Mouse (Mus musculus) embryonic facial prominence, embryonic 13.5 days (tissue): ENCODE results near the gene Spink4. TPM values are rescaled to one million over a fixed set of nuclear protein-coding genes. Genes with fewer than 3 reads are reported as not detected.

Source experiments
- ATAC-seq: fragments of 200-750 bp; cut with Nextera tagmentation; 2 replicates; pipeline ENCODE4 v1.8.0; 2017; ENCODE audit warnings: low read depth; ENCODE audit not compliant: insufficient number of reproducible peaks, insufficient read depth, low FRiP score, low TSS enrichment
- H3K27ac ChIP-seq: fragments of 300-500 bp; sonication (generic); 2 replicates; pipeline ENCODE4 v1.5.1; 2015; ENCODE audit warnings: moderate library complexity, mild to moderate bottlenecking, inconsistent platforms
- H3K27me3 ChIP-seq: fragments of 300-500 bp; sonication (generic); 2 replicates; pipeline ENCODE4 v1.6.1; 2015; ENCODE audit warnings: mild to moderate bottlenecking, inconsistent platforms
- H3K36me3 ChIP-seq: fragments of 300-500 bp; sonication (generic); 2 replicates; pipeline ENCODE4 v1.6.1; 2015; ENCODE audit warnings: mild to moderate bottlenecking, inconsistent platforms
- H3K4me1 ChIP-seq: fragments of 300-500 bp; sonication (generic); 2 replicates; pipeline ENCODE4 v1.6.1; 2015; ENCODE audit warnings: inconsistent platforms
- H3K4me2 ChIP-seq: fragments of 300-500 bp; sonication (generic); 2 replicates; pipeline ENCODE4 v1.6.1; 2015; ENCODE audit warnings: moderate library complexity, mild to moderate bottlenecking, inconsistent platforms
- H3K4me3 ChIP-seq: fragments of 300-500 bp; sonication (generic); 2 replicates; pipeline ENCODE4 v1.5.1; 2015; ENCODE audit warnings: mild to moderate bottlenecking, inconsistent platforms
- H3K9ac ChIP-seq: fragments of 300-500 bp; sonication (generic); 2 replicates; pipeline ENCODE4 v1.6.1; 2015; ENCODE audit warnings: mild to moderate bottlenecking, inconsistent platforms
- H3K9me3 ChIP-seq: fragments of 300-500 bp; sonication (generic); 2 replicates; pipeline ENCODE4 v1.6.1; 2016; ENCODE audit warnings: inconsistent platforms
- WGBS: fragments of 180-500 bp; shearing (Covaris S2); methylation state at CpG from one replicate; pipeline ENCODE4 v1.1.7; 2015; ENCODE audit warnings: mixed read lengths; 5-methylcytosine and 5-hydroxymethylcytosine counted together
- polyA plus RNA-seq: library from polyadenylated mRNA; unstranded; fragments of >200 nt; fragmentation: Nextera tagmentation; extraction: Ambion mirVana; gene quantifications from 2 replicates; pipeline ENCODE4 v1.2.1, GENCODE M21; 2015

Spink4 gene
- polyA plus RNA-seq, 1 experiment from 2014 or later: not detected

DNA sequence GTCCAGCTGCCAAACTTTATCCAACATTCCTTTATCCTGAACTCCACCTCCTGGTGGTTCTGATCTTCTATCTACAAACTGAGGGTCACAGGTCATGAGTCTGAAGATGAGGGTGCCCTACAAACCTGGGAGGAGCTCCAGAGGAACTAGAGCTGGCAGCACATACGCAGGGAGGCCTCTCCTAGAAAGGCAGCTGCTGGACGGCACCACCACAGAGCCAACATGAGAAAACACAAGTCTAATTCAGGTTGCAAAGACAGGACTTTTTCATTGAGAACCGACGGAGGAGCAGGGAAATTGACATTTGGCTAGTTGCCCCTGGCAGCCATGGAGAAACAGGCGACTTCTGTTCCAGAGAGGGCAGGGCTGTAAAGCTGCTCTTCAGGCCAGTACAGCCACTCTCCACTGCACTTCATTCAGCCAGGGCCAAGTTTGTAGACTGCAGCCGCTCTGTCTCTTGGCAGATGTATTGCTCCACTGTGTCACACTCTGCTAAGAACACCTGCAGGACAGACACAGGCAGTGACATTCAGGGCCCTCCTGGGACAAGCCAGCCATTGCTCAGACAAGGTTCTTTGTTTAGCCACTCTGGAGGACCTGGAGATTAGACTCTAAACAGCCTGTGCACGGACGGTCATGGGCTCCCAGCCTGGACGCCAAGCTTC lies 16.5 kb downstream of the Spink4 start:
- H3K4me2 ChIP-seq: no peak overlapping the region
- H3K36me3 ChIP-seq: peaks cover 89% of the 10 kb centered on the region

DNA sequence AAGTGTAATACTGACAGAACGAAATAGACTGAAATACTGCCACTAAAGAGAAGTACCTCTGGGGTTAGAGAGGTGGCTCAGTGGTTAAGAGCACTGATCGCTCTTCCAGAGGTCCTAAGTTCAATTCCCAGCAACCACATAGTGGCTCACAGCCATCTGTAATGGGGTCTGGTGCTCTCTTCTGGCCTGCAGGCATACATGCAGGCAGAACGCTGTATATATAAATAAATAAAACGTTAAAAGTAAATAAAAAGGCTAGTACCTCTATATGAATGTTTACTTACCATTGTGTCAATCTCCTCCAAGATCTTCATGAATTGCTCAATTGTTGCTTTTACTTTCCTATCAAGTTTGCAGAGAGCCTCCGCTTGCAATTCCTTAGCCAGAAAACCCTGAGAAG lies 18.9 kb downstream of the Spink4 start:
- 93% methylated on average over 5 of the region's 5 CpGs for WGBS
- H3K36me3 ChIP-seq: peaks cover 95% of the 10 kb centered on the region
- H3K27me3 ChIP-seq: no peaks in the 10 kb centered on the region
- ATAC-seq: no peak
- no peak overlapping the region for H3K27ac ChIP-seq
- no peak overlapping the region for H3K4me2 ChIP-seq
- H3K9me3 ChIP-seq: 0 out of 2 replicates have a peak, but pooled peaks cover 3% of the 10 kb centered on the region
- H3K9ac ChIP-seq: no peak overlapping the region
- no peak overlapping the region for H3K4me3 ChIP-seq
- H3K4me1 ChIP-seq: no peaks in the 10 kb centered on the region

More for the DNA sequence above, 16.5 kb downstream of the Spink4 start:
- WGBS: 89% methylated on average over 9 of the region's 9 CpGs
- no peak for ATAC-seq
- no peaks in the 10 kb centered on the region for H3K4me1 ChIP-seq
- no peak overlapping the region for H3K4me3 ChIP-seq
- peak overlapping the region; percentile 16; the same call in 1 of the 2 replicates for H3K27ac ChIP-seq
- no peaks in the 10 kb centered on the region for H3K27me3 ChIP-seq
- H3K9me3 ChIP-seq: 0 out of 2 replicates have a peak, but pooled peaks cover 3% of the 10 kb centered on the region
- H3K9ac ChIP-seq: no peak overlapping the region

DNA sequence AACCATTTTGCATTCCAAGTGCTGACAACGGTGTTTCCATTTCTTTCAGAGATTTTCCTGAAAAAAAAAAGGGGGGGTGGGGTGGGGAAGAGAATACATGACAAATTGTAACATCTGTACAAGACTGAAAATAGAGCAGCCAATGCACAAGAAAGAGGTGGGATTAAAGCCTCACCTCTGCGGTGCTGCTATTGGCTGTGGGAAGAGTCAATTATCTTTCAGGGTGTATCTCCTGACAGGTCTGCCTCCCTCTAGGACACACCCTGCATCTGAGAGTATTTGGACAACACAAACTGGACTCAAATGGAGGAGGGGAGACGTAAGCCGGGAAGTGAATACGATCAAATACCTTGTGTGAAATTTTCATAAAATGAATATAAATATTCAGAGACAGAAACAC lies 23.8 kb downstream of the Spink4 start:
- no peak overlapping the region for H3K4me3 ChIP-seq
- H3K9ac ChIP-seq: no peak overlapping the region
- 0 out of 2 replicates have a peak, but pooled peaks cover 3% of the 10 kb centered on the region for H3K9me3 ChIP-seq
- no peaks in the 10 kb centered on the region for H3K27me3 ChIP-seq
- peaks cover 71% of the 10 kb centered on the region for H3K36me3 ChIP-seq
- 96% methylated on average over 5 of the region's 5 CpGs for whole genome bisulfite sequencing
- ATAC-seq: no peak
- no peak overlapping the region for H3K4me2 ChIP-seq
- no peak overlapping the region for H3K27ac ChIP-seq
- peaks cover 16% of the 10 kb centered on the region for H3K4me1 ChIP-seq

DNA sequence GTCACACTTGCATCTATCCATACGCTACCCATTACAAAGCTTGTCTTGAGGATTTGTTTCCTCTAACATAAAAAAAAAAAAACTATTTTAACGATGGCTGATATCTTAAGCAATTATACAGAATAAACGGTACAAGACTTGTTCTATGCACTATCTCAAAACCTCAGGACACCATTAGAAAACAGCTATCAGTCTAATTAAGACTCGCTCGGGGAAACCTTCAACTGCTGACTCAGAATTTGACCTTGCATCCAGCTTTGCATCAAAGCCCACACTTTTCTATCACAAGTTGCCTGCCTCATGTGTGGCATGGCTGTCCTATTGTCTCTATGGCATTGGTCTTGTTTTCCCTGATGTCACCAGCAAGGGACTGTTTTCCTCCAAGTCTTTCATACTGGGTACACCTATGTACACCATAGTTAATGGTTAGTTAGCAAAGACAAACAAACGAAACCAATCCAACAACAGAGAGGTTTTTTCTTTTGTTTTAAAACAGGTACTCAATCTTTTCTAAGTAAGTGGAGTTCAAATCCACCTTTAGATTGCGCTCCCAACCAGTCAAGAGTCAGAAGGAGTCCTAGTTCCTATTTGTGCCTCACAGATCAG lies 26.8 kb downstream of the Spink4 start:
- H3K4me1 ChIP-seq: peaks cover 25% of the 10 kb centered on the region

DNA sequence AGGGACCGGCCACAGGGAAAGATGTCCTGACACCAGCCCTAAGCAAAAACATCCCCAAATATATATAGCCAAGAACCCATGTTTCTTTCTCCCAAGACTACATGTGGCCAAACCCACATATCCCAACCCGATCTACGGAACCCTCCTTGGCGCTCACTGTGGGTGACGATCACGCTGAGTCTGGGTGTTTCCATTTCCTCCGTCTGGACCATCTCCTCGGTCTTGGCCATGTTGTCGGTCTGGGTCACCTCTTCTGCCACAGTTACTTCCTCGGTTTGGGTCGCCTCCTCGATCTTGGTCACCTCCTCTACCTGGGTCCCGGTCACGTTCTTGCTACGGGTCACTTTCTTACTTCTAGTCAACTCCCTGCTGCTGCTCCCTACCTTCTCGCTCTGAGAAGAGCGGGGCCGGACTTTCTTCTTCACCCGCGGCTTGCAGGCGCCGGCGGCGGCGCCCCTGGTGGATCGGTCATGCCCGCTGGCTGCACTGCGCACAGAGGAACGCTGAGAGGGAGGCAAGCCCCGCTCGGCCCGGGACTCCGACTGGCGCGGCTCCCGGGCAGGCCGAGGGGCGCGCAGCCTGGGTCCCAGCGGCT lies 27.8 kb downstream of the Spink4 start:
- ATAC-seq: no peak
- Histone ChIP-seq H3K36me3 (peaks cover 52% of the 10 kb centered on the region), H3K9ac (peak overlapping the region; percentile 90), H3K4me3 (peak overlapping the region; percentile 90), H3K4me2 (peak overlapping the region; percentile 70), H3K4me1 (peaks cover 25% of the 10 kb centered on the region), H3K9me3 (no peaks in the 10 kb centered on the region), H3K27ac (peak overlapping the region; percentile 83), H3K27me3 (no peaks in the 10 kb centered on the region)
- under 1% methylated on average over 40 of the region's 40 CpGs for WGBS

More for the DNA sequence above, 26.8 kb downstream of the Spink4 start:
- H3K27ac ChIP-seq: no peak overlapping the region
- peaks cover 54% of the 10 kb centered on the region for H3K36me3 ChIP-seq
- no peaks in the 10 kb centered on the region for H3K9me3 ChIP-seq
- 85% methylated on average over 7 of the region's 7 CpGs for WGBS
- H3K9ac ChIP-seq: peak overlapping the region; percentile 90
- no peak for ATAC-seq
- H3K27me3 ChIP-seq: no peaks in the 10 kb centered on the region
- peak overlapping the region; percentile 70 for H3K4me2 ChIP-seq
- H3K4me3 ChIP-seq: peak overlapping the region; percentile 90

DNA sequence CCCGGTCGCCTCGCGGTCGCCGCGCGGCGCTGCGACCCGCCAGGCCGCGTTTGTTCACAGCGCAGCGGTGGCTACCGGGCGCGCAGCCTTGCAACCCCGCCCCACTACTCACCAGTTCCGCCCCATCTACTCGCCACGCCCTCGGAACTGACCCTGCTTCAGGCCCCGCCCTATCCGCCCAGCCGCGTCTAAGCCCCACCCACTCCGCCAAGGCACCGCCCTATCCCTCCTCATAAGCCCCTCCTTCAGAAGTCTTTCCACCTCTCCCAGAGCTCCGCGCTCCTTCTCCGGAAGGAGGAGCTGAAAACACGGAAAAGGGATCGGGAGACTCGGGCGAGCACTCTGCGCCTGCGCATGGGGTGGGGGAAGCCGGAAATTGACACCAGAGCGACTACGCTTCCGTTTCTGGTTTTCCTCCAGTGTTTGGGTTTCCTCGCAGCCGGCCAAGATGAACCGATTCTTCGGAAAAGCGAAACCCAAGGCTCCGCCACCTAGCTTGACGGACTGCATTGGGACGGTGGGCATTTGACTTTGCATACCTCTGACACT lies 28.4 kb downstream of the Spink4 start, which contains the start of the genes Bag1 and Chmp5:
TSS of gene Bag1 (minus strand) at position 135 of the 549 bp plus-strand sequence.
TSS of gene Chmp5 (plus strand) at position 248 of the 549 bp plus-strand sequence.
- H3K4me3 ChIP-seq: peak within 1 kb of the TSS; percentile 90
- peaks cover 52% of the 10 kb centered on the region for H3K36me3 ChIP-seq
- H3K27me3 ChIP-seq: no peaks in the 10 kb centered on the region
- peak within 1 kb of the TSS; percentile 83 for H3K27ac ChIP-seq
- ATAC-seq: peak; percentile 98
- no peaks in the 10 kb centered on the region for H3K9me3 ChIP-seq
- peaks cover 25% of the 10 kb centered on the region for H3K4me1 ChIP-seq
- WGBS: under 1% methylated on average over 50 of the region's 50 CpGs
- peak within 1 kb of the TSS; percentile 88 for H3K4me2 ChIP-seq
- peak within 1 kb of the TSS; percentile 90 for H3K9ac ChIP-seq

DNA sequence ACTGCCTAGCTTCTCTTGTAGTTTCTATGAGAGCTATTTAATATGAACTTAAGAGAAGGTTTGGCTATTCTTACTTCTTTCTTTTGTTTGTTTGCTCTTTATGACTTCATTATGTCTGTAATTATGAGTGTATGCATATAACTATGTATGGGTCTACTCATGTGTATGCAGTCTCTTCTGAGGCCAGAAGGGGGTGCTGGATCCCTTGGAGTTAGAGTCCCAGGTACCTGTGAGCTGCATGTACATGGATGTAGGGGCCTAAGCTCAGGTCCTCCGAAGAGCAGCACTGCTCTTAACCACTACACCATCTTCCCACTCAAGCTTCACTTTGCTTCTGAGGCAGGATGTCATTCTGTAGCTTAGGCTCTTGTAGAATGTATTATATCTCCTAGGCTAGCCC lies 33.7 kb downstream of the Spink4 start:
- no peaks in the 10 kb centered on the region for H3K9me3 ChIP-seq
- no peak overlapping the region for H3K27ac ChIP-seq
- WGBS: 93% methylated on average over 1 of the region's 1 CpGs
- H3K9ac ChIP-seq: no peak overlapping the region
- no peak overlapping the region for H3K4me3 ChIP-seq
- H3K4me2 ChIP-seq: no peak overlapping the region
- H3K4me1 ChIP-seq: peaks cover 9% of the 10 kb centered on the region
- H3K27me3 ChIP-seq: no peaks in the 10 kb centered on the region
- no peak for ATAC-seq
- peaks cover 75% of the 10 kb centered on the region for H3K36me3 ChIP-seq

DNA sequence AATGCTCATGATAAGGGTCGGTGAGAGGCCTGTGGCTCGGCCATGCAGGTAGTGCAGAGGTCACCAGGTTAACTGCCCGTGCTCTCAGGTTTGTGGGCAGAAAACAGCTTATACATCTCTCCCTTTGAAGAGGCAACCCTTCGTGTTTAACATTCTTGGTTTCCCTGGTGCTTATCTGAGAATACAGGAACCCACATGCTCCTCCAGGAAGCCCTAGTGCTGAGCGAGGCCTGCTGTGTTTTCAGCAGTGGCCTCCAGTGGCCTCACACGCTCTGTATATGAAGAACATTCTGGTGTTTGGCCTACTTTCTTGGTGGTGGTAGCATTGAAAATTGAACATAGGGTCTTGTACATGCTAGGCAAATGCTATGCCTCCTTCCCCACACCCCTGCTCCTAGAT lies 36.1 kb downstream of the Spink4 start:
- Histone ChIP-seq H3K4me1 (no peaks in the 10 kb centered on the region), H3K27me3 (no peaks in the 10 kb centered on the region), H3K4me3 (no peak overlapping the region), H3K4me2 (no peak overlapping the region), H3K27ac (no peak overlapping the region), H3K36me3 (peaks cover 89% of the 10 kb centered on the region), H3K9ac (no peak overlapping the region), H3K9me3 (no peaks in the 10 kb centered on the region)
- no peak for ATAC-seq
- 89% methylated on average over 6 of the region's 6 CpGs for WGBS

DNA sequence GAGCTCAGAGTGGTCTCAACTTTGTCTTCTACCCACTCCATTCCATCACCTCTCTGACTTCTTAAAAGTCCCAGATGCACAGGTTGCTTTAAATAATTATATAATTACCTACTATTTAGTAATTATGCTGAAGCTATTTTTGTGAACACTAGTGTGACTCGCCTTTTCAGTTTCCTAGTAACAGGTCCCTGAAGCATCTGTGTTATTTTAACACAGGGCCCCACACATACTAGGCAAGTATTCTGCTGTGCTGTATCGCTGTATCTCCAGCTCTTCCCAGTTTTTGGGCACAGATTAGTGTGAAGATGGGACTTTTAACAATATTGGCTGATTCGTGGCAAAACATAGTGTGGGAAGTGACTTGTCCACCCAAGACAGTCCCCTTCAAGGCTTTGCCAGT lies 43.7 kb downstream of the Spink4 start:
- H3K9me3 ChIP-seq: no peaks in the 10 kb centered on the region
- H3K4me1 ChIP-seq: no peaks in the 10 kb centered on the region
- H3K36me3 ChIP-seq: peaks cover 85% of the 10 kb centered on the region
- H3K4me3 ChIP-seq: no peak overlapping the region
- no peaks in the 10 kb centered on the region for H3K27me3 ChIP-seq
- ATAC-seq: no peak
- 83% methylated on average over 3 of the region's 3 CpGs for WGBS
- H3K27ac ChIP-seq: no peak overlapping the region
- H3K4me2 ChIP-seq: no peak overlapping the region
- H3K9ac ChIP-seq: no peak overlapping the region

DNA sequence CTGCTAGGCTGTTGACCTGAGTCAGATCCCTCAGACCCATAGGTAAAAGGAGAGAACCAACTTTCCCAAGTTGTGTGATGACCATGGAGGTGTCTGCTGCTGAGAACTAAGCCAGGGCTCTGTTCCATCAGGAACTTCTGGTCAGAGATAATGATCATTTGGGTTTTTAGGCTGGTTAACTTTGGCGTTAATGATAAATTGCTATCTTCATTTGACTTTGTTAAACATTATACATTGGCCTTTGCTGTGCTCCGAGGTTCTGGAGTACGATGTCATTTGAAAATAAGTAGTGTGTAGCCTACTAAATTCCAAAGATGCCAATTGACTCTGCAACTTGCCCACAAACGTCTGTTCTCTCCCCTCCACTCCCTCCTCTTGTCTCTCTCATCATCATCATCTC lies 49.3 kb downstream of the Spink4 start:
- Histone ChIP-seq H3K4me1 (peaks cover 21% of the 10 kb centered on the region), H3K4me3 (no peak overlapping the region), H3K27ac (no peak overlapping the region)

DNA sequence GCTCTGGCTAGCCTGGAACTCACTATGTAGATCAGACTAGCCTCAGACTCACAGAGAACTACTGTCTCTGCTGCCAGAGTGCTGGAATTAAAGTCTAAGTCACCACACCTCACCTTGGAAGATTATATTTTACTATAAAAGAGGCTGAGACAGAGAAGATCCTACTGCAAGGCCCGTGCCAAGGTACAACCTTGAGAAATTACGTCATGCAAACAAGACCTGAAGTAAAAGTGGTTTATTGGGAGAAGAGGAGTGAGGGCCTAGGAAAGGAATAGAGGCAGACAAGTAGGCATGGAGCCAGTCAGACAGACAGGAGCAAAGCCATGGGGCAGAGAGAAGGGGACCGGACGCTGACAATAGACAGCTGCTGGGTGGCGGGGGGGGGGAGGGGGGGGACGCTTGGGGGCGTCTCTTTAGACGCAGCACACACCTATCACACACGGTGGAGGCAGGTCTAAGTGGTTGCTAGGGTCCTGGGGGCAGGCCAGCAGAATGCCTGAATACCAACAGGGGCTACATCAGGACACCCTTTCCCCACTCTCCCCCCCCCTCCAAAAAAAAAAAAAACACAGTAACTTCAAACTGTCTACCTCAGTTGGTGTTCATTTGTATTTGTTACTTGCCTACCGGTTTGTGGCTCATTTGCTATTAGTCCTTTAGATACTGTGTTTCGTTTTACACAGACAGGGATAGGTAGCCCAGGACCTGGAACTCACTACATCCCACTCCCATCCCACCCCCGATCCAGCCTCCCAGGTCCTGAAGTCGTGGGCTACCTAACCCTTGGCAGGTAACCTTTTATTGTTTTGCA lies 50.1 kb downstream of the Spink4 start:
- H3K9me3 ChIP-seq: no peaks in the 10 kb centered on the region
- peaks cover 21% of the 10 kb centered on the region for H3K4me1 ChIP-seq
- H3K27me3 ChIP-seq: no peaks in the 10 kb centered on the region
- WGBS: 19% methylated on average over 9 of the region's 13 CpGs
- H3K4me3 ChIP-seq: peak overlapping the region; percentile 98
- H3K4me2 ChIP-seq: peak overlapping the region; percentile 71
- peak overlapping the region; percentile 90 for H3K9ac ChIP-seq
- ATAC-seq: peak; percentile 22; the same call in 1 of the 2 replicates
- H3K36me3 ChIP-seq: peaks cover 26% of the 10 kb centered on the region
- H3K27ac ChIP-seq: peak overlapping the region; percentile 92

More for the DNA sequence above, 49.3 kb downstream of the Spink4 start:
- ATAC-seq: no peak
- Histone ChIP-seq H3K4me2 (no peak overlapping the region), H3K9ac (no peak overlapping the region), H3K27me3 (no peaks in the 10 kb centered on the region), H3K9me3 (no peaks in the 10 kb centered on the region), H3K36me3 (peaks cover 33% of the 10 kb centered on the region)
- WGBS: 75% methylated on average over 4 of the region's 4 CpGs
